Mouse (Mus musculus): ENCODE data around the gene Rbpj.

GRCm38 (mm10) chr5:53543399-53543798 lies 77.4 kb downstream of the Rbpj start:
- no peak for TF ChIP-seq CTCF (IDR thresholded peaks at IDR 0.05; ENCODE audit: low read depth)
- TF ChIP-seq EP300 (optimal IDR thresholded peaks at IDR 0.05): no peak

Data from stomach, postnatal 0 days (tissue).